Mouse (Mus musculus): ENCODE data around the gene Atxn1. TPM values are rescaled to one million over a fixed set of nuclear protein-coding genes. Genes with fewer than 3 reads are reported as not detected.

Gene Atxn1
- polyA plus RNA-seq, 1 experiment: 34.1 TPM

- no peak overlapping the region for H3K27ac ChIP-seq (ENCODE audit: insufficient read depth, low read length)
- H3K4me1 ChIP-seq (ENCODE audit: control insufficient read depth, insufficient read depth, low read length): peaks cover 18% of the 10 kb centered on the region
- TF ChIP-seq POLR2A (IDR thresholded peaks at IDR 0.05; ENCODE audit: extremely low read depth, insufficient read depth, low read length) (no peak), CTCF (IDR thresholded peaks at IDR 0.05; ENCODE audit: extremely low read depth, insufficient read depth, low read length) (no peak)
- no peak overlapping the region for H3K4me3 ChIP-seq (ENCODE audit: insufficient read depth, low read length)
These were observed 221.0 kb downstream of the Atxn1 start for GRCm38 (mm10) chr13:45743848-45744247.

GRCm38 (mm10) chr13:45740369-45740768 is 224.4 kb downstream of the Atxn1 start:
- peaks cover 12% of the 10 kb centered on the region for H3K4me1 ChIP-seq (ENCODE audit: control insufficient read depth, insufficient read depth, low read length)
- TF ChIP-seq POLR2A (IDR thresholded peaks at IDR 0.05; ENCODE audit: extremely low read depth, insufficient read depth, low read length): no peak
- TF ChIP-seq CTCF (IDR thresholded peaks at IDR 0.05; ENCODE audit: extremely low read depth, insufficient read depth, low read length): no peak
- no peak overlapping the region for H3K4me3 ChIP-seq (ENCODE audit: insufficient read depth, low read length)
- no peak overlapping the region for H3K27ac ChIP-seq (ENCODE audit: insufficient read depth, low read length)

GRCm38 (mm10) chr13:45736241-45736640 is 228.6 kb downstream of the Atxn1 start:
- no peak overlapping the region for H3K4me3 ChIP-seq (ENCODE audit: insufficient read depth, low read length)
- TF ChIP-seq POLR2A (IDR thresholded peaks at IDR 0.05; ENCODE audit: extremely low read depth, insufficient read depth, low read length) (no peak), CTCF (IDR thresholded peaks at IDR 0.05; ENCODE audit: extremely low read depth, insufficient read depth, low read length) (no peak)

GRCm38 (mm10) chr13:45735802-45736201 is 229.0 kb downstream of the Atxn1 start:
- H3K4me3 ChIP-seq (ENCODE audit: insufficient read depth, low read length): no peak overlapping the region
- H3K4me1 ChIP-seq (ENCODE audit: control insufficient read depth, insufficient read depth, low read length): peaks cover 5% of the 10 kb centered on the region; the same call in 1 of the 2 replicates
- TF ChIP-seq CTCF (IDR thresholded peaks at IDR 0.05; ENCODE audit: extremely low read depth, insufficient read depth, low read length) (no peak), POLR2A (IDR thresholded peaks at IDR 0.05; ENCODE audit: extremely low read depth, insufficient read depth, low read length) (no peak)
- H3K27ac ChIP-seq (ENCODE audit: insufficient read depth, low read length): no peak overlapping the region

More at GRCm38 (mm10) chr13:45736241-45736640, 228.6 kb downstream of the Atxn1 start:
- peaks cover 6% of the 10 kb centered on the region for H3K4me1 ChIP-seq (ENCODE audit: control insufficient read depth, insufficient read depth, low read length)
- H3K27ac ChIP-seq (ENCODE audit: insufficient read depth, low read length): no peak overlapping the region

- Histone ChIP-seq H3K27ac (ENCODE audit: insufficient read depth, low read length) (no peak overlapping the region), H3K4me1 (ENCODE audit: control insufficient read depth, insufficient read depth, low read length) (peaks cover 1% of the 10 kb centered on the region; the same call in 1 of the 2 replicates), H3K4me3 (ENCODE audit: insufficient read depth, low read length) (no peak overlapping the region)
- no peak for TF ChIP-seq POLR2A (IDR thresholded peaks at IDR 0.05; ENCODE audit: extremely low read depth, insufficient read depth, low read length)
- no peak for TF ChIP-seq CTCF (IDR thresholded peaks at IDR 0.05; ENCODE audit: extremely low read depth, insufficient read depth, low read length)
These were observed 230.3 kb downstream of the Atxn1 start for GRCm38 (mm10) chr13:45734531-45734930.

GRCm38 (mm10) chr13:45732590-45732989 is 232.2 kb downstream of the Atxn1 start:
- Histone ChIP-seq H3K27ac (ENCODE audit: insufficient read depth, low read length) (no peak overlapping the region), H3K4me1 (ENCODE audit: control insufficient read depth, insufficient read depth, low read length) (peaks cover 1% of the 10 kb centered on the region; the same call in 1 of the 2 replicates), H3K4me3 (ENCODE audit: insufficient read depth, low read length) (no peak overlapping the region)
- TF ChIP-seq CTCF (IDR thresholded peaks at IDR 0.05; ENCODE audit: extremely low read depth, insufficient read depth, low read length) (no peak), POLR2A (IDR thresholded peaks at IDR 0.05; ENCODE audit: extremely low read depth, insufficient read depth, low read length) (no peak)

GRCm38 (mm10) chr13:45726917-45727316 is 237.9 kb downstream of the Atxn1 start:
- Histone ChIP-seq H3K4me3 (ENCODE audit: insufficient read depth, low read length) (no peak overlapping the region), H3K4me1 (ENCODE audit: control insufficient read depth, insufficient read depth, low read length) (peaks cover 10% of the 10 kb centered on the region), H3K27ac (ENCODE audit: insufficient read depth, low read length) (no peak overlapping the region)
- TF ChIP-seq POLR2A (IDR thresholded peaks at IDR 0.05; ENCODE audit: extremely low read depth, insufficient read depth, low read length) (no peak), CTCF (IDR thresholded peaks at IDR 0.05; ENCODE audit: extremely low read depth, insufficient read depth, low read length) (no peak)

GRCm38 (mm10) chr13:45726181-45726580 is 238.6 kb downstream of the Atxn1 start:
- no peak for TF ChIP-seq CTCF (IDR thresholded peaks at IDR 0.05; ENCODE audit: extremely low read depth, insufficient read depth, low read length)
- TF ChIP-seq POLR2A (IDR thresholded peaks at IDR 0.05; ENCODE audit: extremely low read depth, insufficient read depth, low read length): no peak
- Histone ChIP-seq H3K27ac (ENCODE audit: insufficient read depth, low read length) (no peak overlapping the region), H3K4me3 (ENCODE audit: insufficient read depth, low read length) (no peak overlapping the region), H3K4me1 (ENCODE audit: control insufficient read depth, insufficient read depth, low read length) (peaks cover 10% of the 10 kb centered on the region)

GRCm38 (mm10) chr13:45724507-45725259 is 240.1 kb downstream of the Atxn1 start:
- TF ChIP-seq CTCF (IDR thresholded peaks at IDR 0.05; ENCODE audit: extremely low read depth, insufficient read depth, low read length) (no peak), POLR2A (IDR thresholded peaks at IDR 0.05; ENCODE audit: extremely low read depth, insufficient read depth, low read length) (no peak)
- Histone ChIP-seq H3K27ac (ENCODE audit: insufficient read depth, low read length) (no peak overlapping the region), H3K4me3 (ENCODE audit: insufficient read depth, low read length) (no peak overlapping the region), H3K4me1 (ENCODE audit: control insufficient read depth, insufficient read depth, low read length) (peaks cover 10% of the 10 kb centered on the region)

GRCm38 (mm10) chr13:45722885-45723284 is 241.9 kb downstream of the Atxn1 start:
- H3K27ac ChIP-seq (ENCODE audit: insufficient read depth, low read length): no peak overlapping the region
- no peak overlapping the region for H3K4me3 ChIP-seq (ENCODE audit: insufficient read depth, low read length)
- TF ChIP-seq POLR2A (IDR thresholded peaks at IDR 0.05; ENCODE audit: extremely low read depth, insufficient read depth, low read length): no peak
- no peak for TF ChIP-seq CTCF (IDR thresholded peaks at IDR 0.05; ENCODE audit: extremely low read depth, insufficient read depth, low read length)
- H3K4me1 ChIP-seq (ENCODE audit: control insufficient read depth, insufficient read depth, low read length): peaks cover 10% of the 10 kb centered on the region

Data from cortical plate, adult 2 months (tissue).